Mouse (Mus musculus) 3T3-L1 (cell line): ENCODE results near the gene Themis2.
"Not testable (repeated sequence)": the region's sequence is repeated elsewhere in the genome, so short reads cannot be mapped to it uniquely, and the experiment has no call there.

Experiments used
- DNase-seq: peaks from one replicate; pipeline ENCODE4 v3.0.0-alpha.2; 2015; ENCODE audit warnings: low read depth, low spot score

The Themis2 gene

DNA sequence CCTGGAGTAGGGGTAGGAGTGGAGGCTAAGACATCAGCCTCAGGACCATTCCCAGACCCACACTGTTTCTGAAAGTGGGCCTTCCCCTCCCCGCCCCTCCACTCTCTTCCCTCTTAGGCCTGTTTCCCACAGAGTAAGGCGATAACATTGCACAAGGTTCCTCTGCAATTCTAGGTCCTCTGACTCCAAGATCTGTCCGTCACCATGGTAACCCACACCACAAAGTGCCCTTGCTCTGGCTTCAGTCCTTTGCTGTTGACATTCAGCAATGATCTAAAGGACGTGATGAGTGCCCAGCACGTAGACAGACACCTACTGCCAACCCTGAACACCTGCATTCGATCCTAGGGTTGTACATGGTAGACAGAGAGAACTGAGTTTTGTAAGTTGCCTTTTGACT is 43.2 kb downstream of the Themis2 start:
- DNase-seq = no peak

DNA sequence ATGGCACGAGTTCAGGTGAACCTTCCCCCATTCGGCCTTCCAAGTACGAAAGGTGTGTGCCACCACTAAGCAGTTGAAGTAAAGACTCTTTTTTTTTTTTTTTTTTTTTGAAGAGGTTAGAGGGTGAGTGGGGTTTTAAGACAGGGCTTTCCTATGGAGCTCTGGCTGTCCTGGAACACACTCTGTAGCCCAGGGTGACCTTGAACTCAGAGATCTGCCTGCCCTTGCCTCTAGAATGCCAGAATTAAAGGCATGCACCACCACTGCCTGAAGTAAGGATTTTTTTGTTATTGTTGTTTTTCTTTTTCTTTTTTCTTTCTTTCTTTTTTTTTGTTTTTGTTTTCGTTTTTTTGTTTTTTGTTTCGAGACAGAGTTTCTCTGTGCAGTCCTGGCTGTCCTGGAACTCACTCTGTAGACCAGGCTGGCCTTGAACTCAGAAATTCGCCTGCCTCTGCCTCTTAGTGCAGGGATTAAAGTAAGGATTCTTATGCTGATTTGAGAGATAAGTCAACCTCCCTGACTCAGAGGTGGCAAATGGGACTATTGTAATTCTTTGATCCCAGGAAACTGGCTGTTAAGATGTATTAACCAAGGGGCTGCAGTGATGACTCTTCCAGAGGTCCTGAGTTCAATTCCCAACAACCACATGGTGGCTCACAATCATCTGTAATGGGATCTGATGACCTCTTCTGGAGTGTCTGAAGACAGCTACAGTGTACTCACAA is 46.8 kb downstream of the Themis2 start:
- no peak for DNase-seq

DNA sequence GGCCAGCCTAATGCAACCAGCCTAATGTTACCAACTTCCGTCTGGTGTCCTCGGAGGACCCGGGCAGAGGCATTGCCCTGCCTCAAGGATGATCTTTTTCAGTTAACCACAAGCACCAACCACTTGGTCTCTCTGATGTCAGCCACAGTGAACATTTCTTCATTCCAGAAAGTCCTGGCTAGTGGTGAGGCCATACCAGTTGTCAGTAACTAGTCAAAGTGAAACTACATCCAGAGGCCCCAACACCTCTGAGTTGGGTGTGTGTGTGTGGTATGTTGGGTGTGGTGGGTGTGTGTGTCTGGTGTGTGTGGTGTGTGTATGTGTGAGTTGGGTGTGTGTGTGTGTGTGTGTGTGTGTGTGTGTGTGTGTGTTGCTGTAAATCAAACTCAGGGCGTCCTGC is 47.4 kb downstream of the Themis2 start:
- peak; percentile 48 for DNase-seq

DNA sequence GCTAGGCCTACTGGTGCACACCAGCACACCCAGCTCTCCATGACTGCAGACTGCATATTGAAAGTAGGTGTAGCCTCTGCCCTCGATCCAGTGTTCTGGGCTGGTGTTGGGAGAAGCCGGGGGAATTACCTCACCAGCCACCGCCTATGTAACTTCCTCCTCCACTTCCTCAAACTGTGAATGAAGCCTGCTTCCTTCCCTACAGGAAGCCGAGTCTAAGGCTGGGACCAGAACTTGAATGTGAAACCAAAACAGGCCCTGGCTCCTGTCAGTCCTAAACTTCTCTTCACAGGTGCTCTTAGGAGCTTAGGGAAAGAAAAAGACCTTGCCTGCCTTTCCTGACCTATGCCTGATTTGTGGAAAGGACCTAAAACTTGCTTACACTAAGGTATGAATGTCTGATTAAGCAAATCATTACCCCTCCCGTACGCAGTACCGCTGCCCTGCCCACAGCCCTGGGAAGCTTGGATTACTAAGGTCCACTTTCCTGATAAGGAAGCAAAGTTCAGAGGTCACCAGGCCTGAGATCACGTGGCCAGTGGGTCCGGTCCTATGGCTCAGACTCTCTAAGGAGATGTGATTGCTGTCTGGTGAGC is 48.4 kb downstream of the Themis2 start:
- DNase-seq = no peak

DNA sequence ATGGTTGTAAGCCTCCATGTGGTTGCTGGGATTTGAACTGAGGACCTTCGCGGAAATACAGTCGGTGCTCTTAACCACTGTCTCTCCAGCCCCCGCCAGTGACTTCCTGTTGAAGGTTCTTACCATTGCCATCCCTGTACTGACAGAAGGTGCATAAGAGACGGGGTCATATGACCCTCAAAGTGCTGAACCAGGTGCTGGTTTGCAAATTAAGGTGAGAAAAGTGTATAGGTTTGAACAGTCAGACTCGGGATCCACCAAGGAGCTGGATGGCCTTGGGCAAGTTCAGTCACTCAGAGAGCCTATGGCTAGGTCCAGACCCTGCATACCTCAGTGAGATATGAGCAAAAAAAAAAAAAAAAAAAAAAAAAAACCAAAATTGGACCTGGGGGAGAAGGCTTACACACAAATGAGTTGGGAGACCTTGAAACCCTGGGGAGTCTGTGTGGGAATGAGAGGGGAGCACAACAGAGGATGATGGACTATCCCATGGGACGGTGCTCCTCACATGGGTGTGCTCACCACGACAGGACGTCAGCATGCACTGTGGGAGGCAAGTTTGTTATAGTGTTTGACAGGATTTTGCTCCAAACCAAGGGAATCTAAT is 49.2 kb downstream of the Themis2 start:
- DNase-seq = no peak

DNA sequence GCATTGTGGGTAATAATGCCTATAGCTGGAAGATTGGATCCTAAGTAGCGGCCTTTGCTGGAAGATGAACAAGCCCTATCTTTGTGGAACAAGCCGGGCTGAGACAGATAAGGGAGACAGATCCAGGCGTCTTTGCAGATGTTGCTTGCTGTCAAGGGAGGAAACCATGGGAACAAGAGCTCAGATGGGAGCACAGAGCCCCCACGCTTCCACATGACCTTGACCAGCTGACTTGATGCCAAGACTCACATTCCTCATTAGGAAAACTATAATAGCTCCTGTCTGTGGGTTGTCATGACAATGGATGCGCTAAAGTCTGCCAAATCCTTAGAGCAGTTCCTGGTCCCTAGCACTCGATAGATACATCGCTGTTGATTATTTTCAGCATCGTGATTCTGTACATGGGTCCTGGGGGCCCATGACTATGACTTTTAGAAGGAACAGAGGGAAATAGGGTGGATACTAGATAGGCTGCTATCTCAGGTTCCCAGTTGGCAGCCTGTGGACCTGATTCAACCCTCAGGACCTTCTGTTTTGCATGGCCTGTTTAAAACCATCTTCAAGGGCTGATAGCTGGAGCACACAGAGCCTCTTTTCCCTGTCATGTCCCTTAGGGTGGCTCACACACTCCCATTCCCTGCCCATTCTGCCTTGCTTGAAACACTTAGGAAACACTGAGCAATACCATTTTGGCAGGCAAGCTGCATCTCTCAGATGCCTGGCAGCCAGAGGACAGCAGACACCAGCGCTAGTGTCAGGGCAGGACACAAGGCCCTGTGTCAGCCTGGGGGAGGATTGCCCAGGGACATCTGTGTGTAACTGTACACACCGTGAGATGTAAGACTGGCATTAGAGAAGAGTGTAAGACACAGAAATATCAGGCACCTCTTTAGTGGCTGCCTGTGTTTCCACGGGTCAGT is 51.9 kb downstream of the Themis2 start:
- DNase-seq = no peak

DNA sequence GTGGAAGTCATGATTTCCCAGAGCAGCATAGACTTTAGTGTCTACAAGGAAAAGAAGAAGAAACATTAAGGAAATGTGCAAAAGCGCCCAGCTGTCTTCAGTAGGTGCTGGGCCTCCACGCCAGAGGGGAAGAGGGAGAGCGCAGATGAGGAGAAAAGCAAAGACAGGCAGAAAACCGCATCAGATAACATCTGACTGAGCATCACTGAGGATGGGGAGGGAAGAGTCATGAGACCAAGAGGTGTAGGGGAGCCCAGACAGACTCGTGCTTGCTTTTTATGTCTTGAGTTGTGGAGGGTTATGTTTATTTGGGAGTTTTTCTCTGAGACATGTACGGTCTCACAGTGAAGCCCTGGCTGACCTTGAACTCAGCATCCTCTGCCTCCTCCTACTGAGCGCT is 54.7 kb downstream of the Themis2 start:
- no peak for DNase-seq

DNA sequence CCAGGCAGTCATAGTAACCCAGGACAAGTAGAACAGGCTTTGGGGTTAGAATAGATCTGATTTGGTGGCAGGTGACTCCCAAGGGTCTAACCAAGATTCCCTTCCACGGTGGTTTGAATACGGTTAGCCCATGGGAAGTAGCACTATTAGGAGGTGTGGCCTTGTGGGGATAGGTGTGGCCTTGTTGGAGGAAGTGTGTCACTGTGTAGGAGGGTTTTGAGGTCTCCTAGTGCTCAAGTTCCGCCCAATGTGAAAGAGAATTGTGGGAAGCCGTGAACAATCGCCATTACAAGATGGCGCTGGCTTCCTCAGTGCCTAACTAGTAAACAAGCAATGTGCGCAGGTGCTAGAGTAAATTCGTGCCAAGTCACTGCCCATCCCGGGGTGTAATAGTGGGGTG is 59.0 kb downstream of the Themis2 start:
- DNase-seq = not testable (repeated sequence)

DNA sequence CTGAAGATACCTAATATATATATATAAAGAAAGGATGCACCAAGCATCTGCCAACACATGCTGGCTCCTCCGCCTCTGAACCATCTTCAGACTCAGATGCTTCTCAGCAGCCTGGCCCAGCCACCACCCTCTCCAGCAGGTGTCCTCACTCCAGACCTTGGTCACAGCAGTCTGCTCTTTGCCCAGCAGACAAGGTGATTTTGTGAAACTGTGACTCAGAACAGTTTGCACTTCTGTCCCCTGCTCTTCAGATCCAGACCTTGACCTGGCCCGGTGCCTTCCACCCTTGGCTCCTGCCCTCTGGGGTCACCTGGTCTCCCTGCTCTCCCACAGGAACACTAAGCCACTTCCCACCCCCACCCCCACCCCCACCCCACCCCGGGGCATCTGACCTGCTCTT is 60.3 kb downstream of the Themis2 start:
- no peak for DNase-seq

DNA sequence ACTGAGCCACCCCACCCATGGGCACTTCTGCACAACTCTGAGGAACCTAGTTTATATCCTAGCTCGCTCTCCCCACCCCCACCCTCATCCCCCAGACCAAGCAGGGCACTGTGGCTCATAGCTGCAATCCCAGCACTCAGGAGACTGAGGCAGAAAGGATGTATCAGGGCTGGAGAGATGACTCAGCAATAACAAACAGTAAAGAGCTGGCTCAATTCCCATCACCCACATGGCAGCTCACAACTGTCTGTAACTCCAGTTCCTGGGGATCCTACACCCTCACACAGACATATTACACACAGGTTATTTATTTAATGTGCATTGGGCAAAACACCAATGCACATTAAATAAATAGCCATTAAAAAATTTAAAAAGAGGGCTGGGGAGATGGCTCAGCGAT is 60.8 kb downstream of the Themis2 start:
- peak; percentile 74 for DNase-seq

DNA sequence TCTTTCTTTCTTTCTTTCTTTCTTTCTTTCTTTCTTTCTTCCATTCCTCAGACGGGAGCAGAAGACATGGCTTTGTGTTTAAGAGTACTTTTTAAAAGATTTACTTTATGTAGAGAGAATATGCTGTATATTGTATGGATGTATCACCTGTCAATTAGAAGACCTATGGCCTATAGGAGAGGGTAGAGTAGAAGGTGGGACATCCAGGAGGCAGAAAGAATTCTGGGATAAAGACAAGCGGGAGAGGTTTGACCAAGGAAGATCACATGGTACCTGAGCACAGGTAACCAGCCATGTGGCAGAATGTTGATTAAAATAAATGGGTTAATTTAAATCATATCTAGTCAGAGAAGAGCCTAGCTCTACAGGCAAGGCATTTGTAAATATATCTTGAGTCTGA is 61.4 kb downstream of the Themis2 start:
- no peak for DNase-seq

DNA sequence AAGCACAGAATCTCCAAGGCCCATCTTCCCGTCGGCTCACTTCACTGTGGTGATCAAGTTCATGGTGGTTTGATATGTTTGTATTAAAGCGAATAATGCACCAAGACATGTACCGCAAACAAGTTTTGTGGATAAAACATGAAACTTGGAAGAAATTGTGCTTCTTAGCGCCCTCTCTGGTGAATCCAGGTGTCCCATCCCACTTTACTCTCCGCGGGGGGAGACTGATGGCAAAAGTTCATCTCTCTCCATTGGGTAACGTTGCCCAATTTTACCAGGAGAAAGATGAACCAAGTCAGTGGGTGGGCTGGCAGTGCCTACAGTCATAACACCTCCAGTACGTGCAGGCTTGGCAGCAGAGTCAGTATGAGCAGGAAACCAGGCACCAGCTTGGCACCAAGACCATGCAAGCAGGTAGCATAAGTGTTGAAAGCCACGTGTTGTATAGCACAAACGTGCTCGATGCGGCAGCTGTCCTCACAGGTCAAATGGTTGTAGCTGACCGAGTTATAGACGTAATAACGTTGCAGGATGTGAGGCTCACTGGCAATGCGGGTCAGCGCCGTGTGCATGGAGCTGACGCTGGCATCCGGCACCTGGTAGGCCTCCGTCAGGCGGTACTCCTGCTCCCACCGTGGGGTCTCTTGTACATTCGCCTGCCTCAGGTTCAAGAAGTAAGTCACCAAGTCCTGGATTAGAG is 63.0 kb downstream of the Themis2 start:
- DNase-seq = no peak

DNA sequence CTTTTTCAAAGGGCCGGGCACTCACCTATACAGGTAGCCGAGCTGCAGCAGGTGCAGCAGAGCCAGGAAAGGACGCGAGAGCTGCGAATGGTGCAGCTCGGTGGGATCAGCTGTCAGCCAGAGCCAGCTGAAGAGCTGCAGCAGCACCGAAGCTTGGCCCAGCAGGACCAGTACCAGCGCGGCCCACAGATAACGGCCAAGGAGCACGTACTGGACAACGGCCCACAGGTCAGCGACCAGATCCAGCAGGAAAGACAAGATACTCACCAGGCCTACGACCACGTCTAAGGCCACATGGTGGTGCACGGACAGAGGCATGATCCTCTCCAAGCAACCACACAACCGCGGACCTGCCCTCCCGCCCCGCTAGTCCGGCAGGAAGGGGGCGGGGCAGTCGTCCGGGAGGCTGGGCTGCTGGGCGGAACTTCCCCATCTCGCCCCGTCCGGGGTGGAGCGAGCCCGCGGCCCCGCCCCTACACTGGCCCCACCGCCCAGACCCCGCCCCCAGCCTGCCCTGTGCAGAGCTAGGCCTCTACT is 64.0 kb downstream of the Themis2 start, which contains the start of gene Xkr8:
TSS of gene Xkr8 (minus strand) at position 399 of the 537 bp plus-strand sequence.
- peak; percentile 82 for DNase-seq
